Mouse (Mus musculus) erythroblast, embryonic 14.5 days (primary cell): ENCODE measurements at regions not wholly inside any gene's neighbourhood (a gene's known extent, or its start where the extent isn't known, plus 50 kb on each side); places are given as distances from the start of the nearest gene placed in this dataset.

Experiments used
- GATA1 ChIP-seq: IDR thresholded peaks from 2 replicates; pipeline ENCODE4 v1.6.1; 2012; ENCODE audit warnings: low read length, inconsistent platforms, mixed read lengths
- TAL1 ChIP-seq: IDR thresholded peaks from 3 replicates; pipeline ENCODE4 v1.6.1; 2012; ENCODE audit warnings: low read length, inconsistent platforms, mixed read lengths

- TF ChIP-seq TAL1 (no peak), GATA1 (no peak)
Measured at GRCm38 (mm10) chrX:143024325-143024971, 57.9 kb upstream of the Ammecr1 start.
